Mouse (Mus musculus) stomach, postnatal 0 days (tissue): ENCODE data around the gene Ankzf1.

Source experiments
- CTCF ChIP-seq: IDR thresholded peaks from 2 replicates; pipeline ENCODE4 v1.5.1; 2016; ENCODE audit warnings: antibody characterized with exemption, low read depth, mild to moderate bottlenecking, moderate library complexity
- EP300 ChIP-seq: optimal IDR thresholded peaks from 2 replicates; pipeline ENCODE3; 2016; ENCODE audit warnings: antibody characterized with exemption

DNA sequence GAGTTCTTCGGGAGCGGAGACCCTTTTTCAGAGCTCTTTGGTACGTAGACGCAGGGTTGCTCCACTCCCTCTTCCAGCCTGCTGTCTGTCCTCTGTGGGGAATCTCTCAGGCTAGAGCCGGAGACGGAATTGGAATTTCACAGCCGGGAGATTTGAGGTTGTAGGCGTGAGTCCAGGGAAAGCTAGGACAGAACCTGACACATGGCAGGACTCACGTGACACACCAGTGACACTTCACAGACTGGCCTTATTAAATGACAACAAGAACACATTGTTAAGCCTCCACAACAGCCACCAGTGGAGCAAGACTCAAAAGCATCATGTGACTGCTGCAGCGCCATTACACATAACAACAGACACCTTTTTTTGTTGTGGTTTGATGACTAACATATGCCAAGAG lies 47.6 kb downstream of the Ankzf1 start:
- TF ChIP-seq EP300 (no peak), CTCF (no peak)
